Mouse (Mus musculus) kidney, adult 2 months (tissue): ENCODE measurements around the gene Slain2. TPM values are rescaled to one million over a fixed set of nuclear protein-coding genes. Genes with fewer than 3 reads are reported as not detected.
"Not testable (repeated sequence)": the region's sequence is repeated elsewhere in the genome, so short reads cannot be mapped to it uniquely, and the experiment has no call there.

Source experiments
- DNase-seq: peaks from one replicate; pipeline ENCODE4 v3.0.0; 2021
- H3K27ac ChIP-seq: fragments of 200-500 bp; 2 replicates; pipeline ENCODE4 v1.5.1; 2012; ENCODE audit warnings: low read depth, low read length, control low read depth, inconsistent platforms; ENCODE audit not compliant: insufficient read depth
- H3K27me3 ChIP-seq: fragments of 200-500 bp; replicated peaks from 2 replicates; pipeline ENCODE4 v1.6.1; 2012; ENCODE audit warnings: mild to moderate bottlenecking, moderate library complexity, low read length, inconsistent platforms; ENCODE audit not compliant: control insufficient read depth, insufficient read depth
- H3K36me3 ChIP-seq: fragments of 200-500 bp; 2 replicates; pipeline ENCODE4 v1.6.1; 2012; ENCODE audit warnings: mild to moderate bottlenecking, moderate library complexity, low read length, inconsistent platforms; ENCODE audit not compliant: control insufficient read depth, insufficient read depth
- H3K4me1 ChIP-seq: fragments of 200-500 bp; 2 replicates; pipeline ENCODE4 v1.6.1; 2011; ENCODE audit warnings: low read length; ENCODE audit not compliant: control insufficient read depth, insufficient read depth
- H3K4me3 ChIP-seq: fragments of 200-500 bp; 2 replicates; pipeline ENCODE4 v1.5.1; 2011; ENCODE audit warnings: mild to moderate bottlenecking, low read depth, low read length, control low read depth; ENCODE audit not compliant: insufficient read depth
- CTCF ChIP-seq: fragments of 200-500 bp; conservative IDR thresholded peaks from 2 replicates; pipeline ENCODE4 v1.5.1; 2011; ENCODE audit warnings: low read depth, mild to moderate bottlenecking, control low read depth, low read length, moderate library complexity, mixed read lengths; ENCODE audit not compliant: insufficient read depth, insufficient read length
- POLR2A ChIP-seq: fragments of 200-500 bp; IDR thresholded peaks from one replicate; pipeline ENCODE4 v1.6.1; 2011; ENCODE audit warnings: low read depth, low read length, control low read depth
- WGBS: fragments of 180-500 bp; shearing (Covaris S2); methylation state at CpG from one replicate; pipeline ENCODE4 v1.1.7; 2018; 5-methylcytosine and 5-hydroxymethylcytosine counted together
- polyA plus RNA-seq: library from polyadenylated mRNA; depleted of rRNA; stranded (reverse); fragments of >200 nt; gene quantifications from 2 replicates; pipeline ENCODE4 v1.2.3, GENCODE M21; 2012; rRNA removed

The Slain2 gene
- polyA plus RNA-seq, 1 experiment = 24.3 TPM

DNA sequence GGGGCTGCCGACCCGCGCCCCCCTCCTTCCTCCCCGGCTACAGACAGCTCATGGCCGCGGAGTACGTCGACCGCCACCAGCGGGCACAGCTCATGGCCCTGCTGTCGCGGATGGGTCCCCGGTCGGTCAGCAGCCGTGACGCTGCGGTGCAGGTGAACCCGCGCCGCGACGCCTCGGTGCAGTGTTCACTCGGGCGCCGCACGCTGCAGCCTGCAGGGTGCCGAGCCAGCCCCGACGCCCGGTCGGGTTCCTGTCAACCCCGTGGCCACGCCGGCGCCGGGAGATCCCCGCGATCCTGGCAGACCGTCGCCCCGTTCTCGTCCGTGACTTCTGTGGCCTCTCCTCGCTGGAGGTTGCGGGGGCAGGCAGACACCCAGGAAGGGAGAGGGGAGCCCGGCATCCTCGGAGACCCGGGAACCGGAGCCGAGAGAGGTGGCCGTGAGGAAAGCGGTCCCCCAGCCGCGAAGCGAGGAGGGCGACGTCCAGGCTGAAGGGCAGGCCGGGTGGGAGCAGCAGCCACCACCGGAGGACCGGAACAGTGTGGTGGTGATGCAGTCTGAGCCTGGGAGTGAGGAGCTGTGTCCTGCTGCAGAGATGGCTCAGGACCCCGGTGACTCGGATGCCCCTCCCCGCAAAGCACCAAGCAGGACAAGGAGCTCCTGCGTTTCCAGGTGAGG is 99.6 kb downstream of the Slain2 start:
- DNase-seq, H3K27ac ChIP-seq, H3K27me3 ChIP-seq, H3K36me3 ChIP-seq, H3K4me1 ChIP-seq: not testable (repeated sequence)
- 3% methylated on average over 63 of the region's 65 CpGs for WGBS
- H3K4me3 ChIP-seq = peak overlapping the region; percentile 40

GRCm38 (mm10) chr5:73014745-73015144 is 100.6 kb downstream of the Slain2 start:
- no peaks in the 10 kb centered on the region for H3K36me3 ChIP-seq
- no peaks in the 10 kb centered on the region for H3K4me1 ChIP-seq
- TF ChIP-seq CTCF = no peak
- TF ChIP-seq POLR2A = no peak
- H3K27me3 ChIP-seq = peaks cover 3% of the 10 kb centered on the region; the same call in 1 of the 2 replicates
- no peak for DNase-seq
- no peak overlapping the region for H3K4me3 ChIP-seq
- no peak overlapping the region for H3K27ac ChIP-seq
- whole genome bisulfite sequencing = 49% methylated on average over 9 of the region's 9 CpGs

DNA sequence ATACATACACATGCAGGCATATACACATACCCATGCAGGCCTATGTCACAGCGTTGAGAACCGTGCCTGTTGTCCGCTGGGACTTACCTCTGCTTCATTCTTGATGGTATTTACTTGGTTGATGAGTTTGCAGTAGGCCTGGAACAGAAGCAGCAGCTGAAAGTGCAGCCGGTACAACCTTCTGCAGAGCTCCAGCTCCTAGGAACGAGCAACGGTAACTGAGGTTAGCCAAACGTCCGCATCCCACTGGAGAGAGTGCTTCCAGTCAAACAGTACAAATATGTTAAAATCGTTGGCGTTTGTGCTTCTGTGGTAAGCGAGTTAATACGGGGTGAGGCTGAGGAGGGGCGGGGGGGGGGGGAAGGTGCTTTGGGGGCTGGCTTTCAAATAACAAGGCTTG is 109.7 kb downstream of the Slain2 start:
- Histone ChIP-seq H3K36me3 (no peaks in the 10 kb centered on the region; the same call in none of the 2 replicates), H3K27me3 (no peaks in the 10 kb centered on the region), H3K4me3 (no peak overlapping the region), H3K27ac (no peak overlapping the region), H3K4me1 (no peaks in the 10 kb centered on the region)
- no peak for TF ChIP-seq CTCF
- TF ChIP-seq POLR2A = no peak
- WGBS = 93% methylated on average over 13 of the region's 13 CpGs
- no peak for DNase-seq

Other genes with a start within 250 kb of the Slain2 start
- 0.29 and 0.88 TPM in 2 replicates for gene Txk, start 161.5 kb upstream of the Slain2 start, polyA plus RNA-seq
- 7.8 and 8.1 TPM in 2 replicates for gene Tec, start 45.8 kb upstream of the Slain2 start, polyA plus RNA-seq
- not detected in 2 replicates for gene Gm10135, start 60.4 kb downstream of the Slain2 start, polyA plus RNA-seq
- 0.77 and 2.3 TPM in 2 replicates for gene Slc10a4, start 92.6 kb downstream of the Slain2 start, polyA plus RNA-seq